Mouse (Mus musculus) midbrain, embryonic 10.5 days (tissue): ENCODE data around the gene Zyx. TPM values are rescaled to one million over a fixed set of nuclear protein-coding genes. Genes with fewer than 3 reads are reported as not detected.

ENCODE experiments used
- DNase-seq: peaks from one replicate; pipeline ENCODE4 v3.0.0-alpha.2; 2017; ENCODE audit warnings: low spot score
- H3K27ac ChIP-seq: fragments of 300-500 bp; sonication (generic); replicated peaks from 2 replicates; pipeline ENCODE4 v1.5.1; 2016; ENCODE audit warnings: mild to moderate bottlenecking
- H3K27me3 ChIP-seq: fragments of 300-500 bp; sonication (generic); 2 replicates; pipeline ENCODE4 v1.6.1; 2016; ENCODE audit warnings: low read depth, mild to moderate bottlenecking; ENCODE audit not compliant: poor library complexity, severe bottlenecking
- H3K36me3 ChIP-seq: fragments of 300-500 bp; sonication (generic); 2 replicates; pipeline ENCODE4 v1.6.1; 2016; ENCODE audit warnings: mild to moderate bottlenecking, moderate library complexity
- H3K4me1 ChIP-seq: fragments of 300-500 bp; sonication (generic); 2 replicates; pipeline ENCODE4 v1.6.1; 2016
- H3K4me3 ChIP-seq: fragments of 300-500 bp; sonication (generic); 2 replicates; pipeline ENCODE4 v1.5.1; 2016; ENCODE audit warnings: mild to moderate bottlenecking, moderate library complexity
- H3K9me3 ChIP-seq: fragments of 300-500 bp; sonication (generic); replicated peaks from 2 replicates; pipeline ENCODE4 v1.6.1; 2016; ENCODE audit warnings: mild to moderate bottlenecking
- WGBS: fragments of 180-500 bp; shearing (Covaris S2); methylation state at CpG from one replicate; pipeline ENCODE4 v1.1.7; 2016; 5-methylcytosine and 5-hydroxymethylcytosine counted together
- polyA plus RNA-seq: library from polyadenylated mRNA; unstranded; fragments of >200 nt; fragmentation: Nextera tagmentation; extraction: Ambion mirVana; gene quantifications from 2 replicates; pipeline ENCODE4 v1.2.1, GENCODE M21; 2016

The Zyx gene
- polyA plus RNA-seq, 1 experiment from 2014 or later: 84.5 TPM

DNA sequence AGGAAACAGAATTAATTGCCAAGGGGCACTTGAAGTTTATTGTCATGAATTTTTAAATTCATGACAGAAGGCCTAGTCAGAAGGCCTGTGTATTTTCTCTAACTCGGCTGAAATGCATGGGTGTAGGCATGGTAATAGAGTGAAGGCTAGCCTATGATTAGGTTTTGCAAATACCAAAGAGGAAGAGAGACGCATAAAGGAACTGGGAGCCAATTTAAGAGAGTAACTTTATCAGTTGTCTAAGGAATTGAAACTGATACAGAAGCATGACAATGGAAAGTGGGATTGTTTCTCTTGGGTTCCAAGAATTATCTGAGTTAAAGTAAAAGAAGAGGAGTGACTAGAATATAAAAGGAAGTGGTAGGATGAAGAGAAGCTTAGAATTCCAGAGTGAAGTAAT, 10.2 kb upstream of the Zyx start:
- H3K4me1 ChIP-seq: peaks cover 5% of the 10 kb centered on the region; the same call in 1 of the 2 replicates
- H3K36me3 ChIP-seq: no peaks in the 10 kb centered on the region
- no peaks in the 10 kb centered on the region for H3K27me3 ChIP-seq
- H3K9me3 ChIP-seq: no peaks in the 10 kb centered on the region
- WGBS: 89% methylated on average over 2 of the region's 2 CpGs
- no peak overlapping the region for H3K27ac ChIP-seq
- no peak overlapping the region for H3K4me3 ChIP-seq
- DNase-seq: no peak

DNA sequence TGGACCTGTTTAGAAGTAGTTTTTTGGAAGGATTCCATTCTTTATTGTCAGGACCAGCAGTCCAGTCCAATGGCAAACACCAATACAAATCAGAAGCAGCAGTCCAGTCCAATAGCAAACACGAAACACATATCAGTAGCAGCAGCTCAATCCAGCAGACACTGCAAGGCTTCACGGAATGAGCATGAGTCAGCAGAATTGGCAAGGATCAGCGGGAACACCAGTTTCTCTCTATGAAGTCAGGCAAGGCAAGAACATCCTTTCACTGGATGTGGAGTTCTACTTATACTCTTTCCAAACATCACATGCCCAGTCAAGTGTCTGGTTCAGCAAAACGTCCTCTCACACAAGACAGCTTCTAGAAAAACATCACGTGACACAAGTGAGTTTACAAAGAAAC, 9.4 kb upstream of the Zyx start:
- WGBS: 80% methylated on average over 5 of the region's 5 CpGs
- Histone ChIP-seq H3K9me3 (no peaks in the 10 kb centered on the region), H3K4me1 (peaks cover 5% of the 10 kb centered on the region; the same call in 1 of the 2 replicates), H3K4me3 (no peak overlapping the region), H3K27ac (no peak overlapping the region), H3K27me3 (no peaks in the 10 kb centered on the region), H3K36me3 (no peaks in the 10 kb centered on the region)
- no peak for DNase-seq

GRCm38 (mm10) chr6:42342171-42342570, 7.3 kb upstream of the Zyx start:
- H3K27ac ChIP-seq: no peak overlapping the region

DNA sequence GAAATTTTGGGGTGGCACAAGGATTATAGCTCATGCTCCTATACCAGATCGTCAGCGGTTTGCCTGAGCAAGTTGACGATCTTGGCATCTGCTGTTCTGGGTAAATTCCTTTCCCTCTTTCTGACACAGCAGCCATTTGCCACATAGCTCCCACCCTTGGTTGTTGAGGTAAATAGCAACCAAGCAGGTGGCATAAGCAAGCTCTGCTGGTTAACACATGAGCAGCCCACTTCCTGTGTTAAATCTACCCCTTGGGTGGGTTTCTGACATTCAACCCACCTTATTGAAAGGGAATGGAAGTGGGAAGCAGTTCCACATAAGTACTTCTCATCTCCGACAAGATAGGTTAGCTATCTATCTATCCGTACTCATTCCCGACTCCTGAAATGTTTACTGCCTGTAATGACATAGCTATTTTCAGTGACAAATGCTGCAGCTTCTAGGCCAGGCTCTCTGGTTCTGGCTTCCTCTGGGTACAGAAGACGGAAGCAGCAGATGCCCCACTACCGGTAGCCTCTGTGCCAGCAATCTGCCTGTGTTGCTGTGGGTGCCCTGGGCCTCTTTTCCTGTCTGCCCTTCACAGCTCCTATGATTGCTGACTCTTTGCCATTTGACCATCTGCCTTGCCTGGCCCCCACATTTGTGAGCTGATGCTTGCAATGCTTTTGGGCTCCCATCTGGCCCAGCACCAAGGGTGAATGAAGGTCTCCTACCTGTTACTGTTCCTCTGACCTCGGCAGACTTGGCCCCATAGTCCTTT, 5.9 kb upstream of the Zyx start:
- no peaks in the 10 kb centered on the region for H3K9me3 ChIP-seq
- no peaks in the 10 kb centered on the region for H3K27me3 ChIP-seq
- H3K4me1 ChIP-seq: peaks cover 8% of the 10 kb centered on the region
- 90% methylated on average over 9 of the region's 9 CpGs for WGBS
- no peak for DNase-seq
- no peaks in the 10 kb centered on the region for H3K36me3 ChIP-seq
- no peak overlapping the region for H3K4me3 ChIP-seq
- H3K27ac ChIP-seq: no peak overlapping the region

More at GRCm38 (mm10) chr6:42342171-42342570, 7.3 kb upstream of the Zyx start:
- Histone ChIP-seq H3K4me1 (peaks cover 5% of the 10 kb centered on the region; the same call in 1 of the 2 replicates), H3K27me3 (no peaks in the 10 kb centered on the region), H3K9me3 (no peaks in the 10 kb centered on the region), H3K4me3 (no peak overlapping the region), H3K36me3 (no peaks in the 10 kb centered on the region)
- DNase-seq: no peak
- 80% methylated on average over 1 of the region's 1 CpGs for WGBS

DNA sequence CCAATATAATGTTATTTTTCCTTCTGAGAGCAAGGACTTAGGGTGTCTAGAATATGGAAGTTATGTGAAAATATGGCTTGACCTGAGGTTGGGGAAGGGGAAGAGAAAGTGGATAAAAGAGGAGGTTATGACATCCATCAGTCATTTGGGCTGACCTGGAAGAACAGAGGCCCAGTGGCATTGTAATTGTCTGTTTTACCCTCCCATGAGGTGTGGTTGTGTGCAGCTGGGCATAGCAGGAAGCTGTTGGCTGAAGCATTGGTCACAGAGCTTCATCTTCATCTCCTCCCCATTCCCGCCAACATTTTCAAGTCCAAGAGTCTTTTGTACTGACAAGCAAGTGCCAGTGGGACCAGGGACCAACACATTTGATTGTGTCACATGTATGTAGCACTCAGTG, 5.2 kb upstream of the Zyx start:
- no peak overlapping the region for H3K27ac ChIP-seq
- H3K36me3 ChIP-seq: no peaks in the 10 kb centered on the region
- peaks cover 15% of the 10 kb centered on the region for H3K4me1 ChIP-seq
- WGBS: 88% methylated on average over 1 of the region's 1 CpGs
- no peak overlapping the region for H3K4me3 ChIP-seq
- DNase-seq: no peak
- no peaks in the 10 kb centered on the region for H3K27me3 ChIP-seq
- no peaks in the 10 kb centered on the region for H3K9me3 ChIP-seq

DNA sequence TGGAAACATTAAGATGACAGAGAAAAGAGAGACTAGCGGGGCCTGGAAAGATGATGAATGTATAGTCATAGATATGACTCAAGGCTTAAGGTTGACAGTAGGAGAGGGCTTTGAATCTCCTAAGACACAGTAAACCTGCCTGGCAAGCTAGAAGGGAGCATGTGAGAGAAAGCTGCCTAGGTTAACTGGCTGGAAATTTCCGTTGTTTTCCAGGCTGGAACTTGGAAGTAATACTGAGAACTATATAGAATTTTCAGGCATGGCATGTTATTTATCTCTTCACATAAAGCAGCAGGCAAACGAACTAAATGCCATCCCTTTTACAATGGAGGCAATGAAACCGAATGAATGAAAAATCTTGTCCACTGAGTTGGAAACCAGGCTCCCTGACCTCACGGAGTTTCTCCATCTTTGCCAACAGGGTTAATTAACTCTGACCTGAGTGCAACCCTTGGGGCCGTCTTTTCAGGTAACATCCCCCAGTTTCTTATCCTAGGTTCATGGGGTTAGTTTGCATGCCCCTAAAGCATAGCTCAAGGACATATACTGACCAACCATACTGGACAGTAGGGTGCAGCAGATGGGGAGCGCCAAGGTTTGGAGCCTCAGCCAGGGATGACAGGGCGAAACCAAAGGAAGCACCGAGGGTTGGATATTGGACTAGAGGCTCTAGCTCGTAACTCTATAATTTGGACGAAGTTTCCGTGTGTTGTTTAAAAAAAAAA, 987 bp upstream of the Zyx start:
- peaks cover 38% of the 10 kb centered on the region for H3K4me1 ChIP-seq
- H3K36me3 ChIP-seq: peaks cover 22% of the 10 kb centered on the region
- peak overlapping the region; percentile 90; the same call in 1 of the 2 replicates for H3K27ac ChIP-seq
- 42% methylated on average over 12 of the region's 12 CpGs for WGBS
- H3K27me3 ChIP-seq: no peaks in the 10 kb centered on the region
- no peak for DNase-seq
- no peaks in the 10 kb centered on the region for H3K9me3 ChIP-seq
- peak overlapping the region; percentile 91 for H3K4me3 ChIP-seq

DNA sequence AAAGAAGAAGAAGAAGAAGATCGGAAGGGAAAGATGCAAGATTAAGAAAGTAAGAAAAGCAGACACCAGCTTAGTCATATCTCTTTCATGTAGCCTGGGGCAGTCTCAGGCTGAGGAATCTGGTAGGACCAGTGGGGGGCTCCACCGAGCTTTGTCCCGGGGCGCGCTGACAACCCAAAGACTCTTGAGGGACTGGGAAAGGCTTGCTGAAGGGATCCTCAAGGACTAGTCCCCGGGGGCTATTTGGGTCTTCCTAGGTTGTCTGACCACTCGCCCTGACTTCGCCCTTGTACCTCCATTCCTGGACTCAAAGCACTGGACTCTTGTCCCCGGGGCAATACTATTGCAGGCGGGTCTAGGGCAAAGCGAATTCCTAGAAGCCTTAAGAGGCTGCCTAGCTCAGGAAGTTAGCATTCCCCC, 414 bp upstream of the Zyx start:
- H3K4me1 ChIP-seq: peaks cover 41% of the 10 kb centered on the region
- under 1% methylated on average over 11 of the region's 11 CpGs for WGBS
- peaks cover 28% of the 10 kb centered on the region for H3K36me3 ChIP-seq
- no peaks in the 10 kb centered on the region for H3K27me3 ChIP-seq
- no peaks in the 10 kb centered on the region for H3K9me3 ChIP-seq
- peak; percentile 74 for DNase-seq
- H3K27ac ChIP-seq: peak overlapping the region; percentile 90
- H3K4me3 ChIP-seq: peak overlapping the region; percentile 91

GRCm38 (mm10) chr6:42350021-42350967, 864 bp downstream of the Zyx start:
- peaks cover 45% of the 10 kb centered on the region for H3K4me1 ChIP-seq
- H3K27me3 ChIP-seq: no peaks in the 10 kb centered on the region
- under 1% methylated on average over 71 of the region's 72 CpGs for WGBS
- peak overlapping the region; percentile 91 for H3K4me3 ChIP-seq
- DNase-seq: peak; percentile 57
- H3K9me3 ChIP-seq: no peaks in the 10 kb centered on the region
- H3K36me3 ChIP-seq: peaks cover 40% of the 10 kb centered on the region
- peak overlapping the region; percentile 90 for H3K27ac ChIP-seq

DNA sequence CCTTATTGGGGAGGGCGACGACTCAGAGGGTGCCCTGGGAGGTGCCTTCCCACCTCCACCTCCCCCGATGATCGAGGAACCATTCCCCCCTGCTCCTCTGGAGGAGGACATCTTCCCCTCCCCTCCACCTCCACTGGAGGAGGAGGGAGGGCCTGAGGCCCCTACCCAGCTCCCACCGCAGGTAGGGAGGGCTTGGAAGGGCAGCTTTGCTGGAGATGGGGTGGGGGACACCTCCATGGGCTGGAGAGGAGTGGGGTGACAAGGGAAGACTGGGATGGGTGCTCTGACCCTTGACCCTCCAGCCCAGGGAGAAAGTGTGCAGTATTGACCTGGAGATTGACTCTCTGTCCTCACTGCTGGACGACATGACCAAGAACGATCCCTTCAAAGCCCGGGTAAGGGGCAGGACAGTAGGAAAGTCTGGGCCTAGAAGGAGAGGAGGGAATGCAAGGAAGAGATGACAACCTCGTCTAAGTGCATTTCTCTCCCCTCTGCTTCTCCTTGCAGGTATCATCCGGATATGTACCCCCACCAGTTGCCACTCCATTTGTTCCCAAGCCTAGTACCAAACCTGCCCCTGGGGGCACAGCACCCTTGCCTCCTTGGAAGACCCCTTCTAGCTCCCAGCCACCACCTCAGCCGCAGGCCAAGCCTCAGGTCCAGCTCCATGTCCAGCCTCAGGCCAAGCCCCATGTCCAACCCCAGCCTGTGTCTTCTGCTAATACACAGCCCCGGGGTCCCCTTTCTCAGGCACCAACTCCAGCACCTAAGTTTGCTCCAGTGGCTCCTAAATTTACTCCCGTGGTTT, 1.7 kb downstream of the Zyx start:
- 42% methylated on average over 13 of the region's 13 CpGs for WGBS
- no peak for DNase-seq
- H3K27me3 ChIP-seq: no peaks in the 10 kb centered on the region
- no peaks in the 10 kb centered on the region for H3K9me3 ChIP-seq
- H3K4me3 ChIP-seq: peak overlapping the region; percentile 91
- H3K27ac ChIP-seq: peak overlapping the region; percentile 90
- H3K36me3 ChIP-seq: peaks cover 49% of the 10 kb centered on the region
- peaks cover 45% of the 10 kb centered on the region for H3K4me1 ChIP-seq

GRCm38 (mm10) chr6:42351776-42352485, 2.5 kb downstream of the Zyx start:
- DNase-seq: no peak
- no peaks in the 10 kb centered on the region for H3K27me3 ChIP-seq
- peak overlapping the region; percentile 91; the same call in 1 of the 2 replicates for H3K4me3 ChIP-seq
- H3K9me3 ChIP-seq: no peaks in the 10 kb centered on the region
- H3K36me3 ChIP-seq: peaks cover 57% of the 10 kb centered on the region
- H3K4me1 ChIP-seq: peaks cover 45% of the 10 kb centered on the region
- WGBS: 85% methylated on average over 7 of the region's 7 CpGs
- H3K27ac ChIP-seq: no peak overlapping the region

DNA sequence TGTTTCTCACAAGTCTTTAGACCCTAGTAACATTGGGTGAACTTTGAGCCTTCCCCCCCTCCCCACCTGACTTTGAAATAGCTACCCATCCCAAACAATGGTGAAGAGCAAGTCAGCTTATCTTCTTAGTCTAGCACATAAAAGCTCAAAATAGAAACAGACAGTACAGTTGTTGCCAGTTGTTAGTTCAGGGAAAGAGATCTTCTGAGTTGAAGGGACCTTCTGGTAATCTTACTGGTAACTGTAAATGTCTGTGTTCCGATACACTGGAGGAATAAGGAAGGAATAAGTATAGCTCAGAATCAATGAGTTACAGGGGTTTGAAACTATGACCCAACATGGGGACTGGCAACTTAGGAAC, 3.0 kb downstream of the Zyx start:
- Histone ChIP-seq H3K4me3 (no peak overlapping the region), H3K9me3 (no peaks in the 10 kb centered on the region), H3K4me1 (peaks cover 45% of the 10 kb centered on the region), H3K36me3 (peaks cover 62% of the 10 kb centered on the region), H3K27me3 (no peaks in the 10 kb centered on the region), H3K27ac (no peak overlapping the region)
- DNase-seq: no peak
- WGBS: 91% methylated on average over 1 of the region's 1 CpGs
